Mouse (Mus musculus): ENCODE measurements around the gene Klhl33.
A peak's percentile ranks its signal among the peaks of the same experiment; 100 is the strongest.
"Not testable (repeated sequence)": the region's sequence is repeated elsewhere in the genome, so short reads cannot be mapped to it uniquely, and the experiment has no call there.

The Klhl33 gene

GRCm38 (mm10) chr14:50897374-50897765 is at the start of gene Klhl33:
Klhl33 (minus strand) TSS chr14:50897507.
- DNase-seq: peak; percentile 39 to 57

GRCm38 (mm10) chr14:50945526-50945925 is 48.2 kb upstream of the Klhl33 start:
- DNase-seq: not testable (repeated sequence)

- DNase-seq: not testable (repeated sequence)
Observed at GRCm38 (mm10) chr14:50945081-50945480, 47.8 kb upstream of the Klhl33 start.

- not testable (repeated sequence) for DNase-seq
Observed at GRCm38 (mm10) chr14:50944668-50945033, 47.3 kb upstream of the Klhl33 start.

GRCm38 (mm10) chr14:50943932-50944667 is 46.8 kb upstream of the Klhl33 start, which contains the start of gene Gm49342:
Gm49342 (plus strand) TSS chr14:50944517.
- peak; percentile 89 to 94 for DNase-seq

- no peak for DNase-seq
Observed at GRCm38 (mm10) chr14:50938940-50939339, 41.6 kb upstream of the Klhl33 start.

- no peak for DNase-seq
Observed at GRCm38 (mm10) chr14:50938119-50938908, 41.0 kb upstream of the Klhl33 start.

GRCm38 (mm10) chr14:50936649-50937048 is 39.3 kb upstream of the Klhl33 start:
- DNase-seq: no peak

- no peak for DNase-seq
Observed at GRCm38 (mm10) chr14:50931493-50932020, 34.2 kb upstream of the Klhl33 start.

- DNase-seq: peak; percentile 99
Observed at GRCm38 (mm10) chr14:50930754-50931492, 33.6 kb upstream of the Klhl33 start, which contains the start of the genes Pip4p1 and Pnp. Pip4p1 (minus strand) TSS chr14:50930856. Pnp (plus strand) TSS chr14:50931082.

GRCm38 (mm10) chr14:50930377-50930753 is 33.1 kb upstream of the Klhl33 start:
- DNase-seq: peak in 1 of 2 experiments; percentile 78

- no peak for DNase-seq
Observed at GRCm38 (mm10) chr14:50929951-50930350, 32.6 kb upstream of the Klhl33 start.

GRCm38 (mm10) chr14:50927366-50927765 is 30.1 kb upstream of the Klhl33 start:
- no peak for DNase-seq

GRCm38 (mm10) chr14:50925111-50925920 is 28.0 kb upstream of the Klhl33 start:
- DNase-seq: peak in 1 of 2 experiments; percentile 15

GRCm38 (mm10) chr14:50924281-50925064 is 27.2 kb upstream of the Klhl33 start, which contains the start of the genes Osgep and Apex1:
Osgep (minus strand) TSS chr14:50924893.
Apex1 (plus strand) TSS chr14:50924968.
- DNase-seq: peak; percentile 95 to 97

GRCm38 (mm10) chr14:50923437-50923836 is 26.1 kb upstream of the Klhl33 start:
- not testable (repeated sequence) for DNase-seq

GRCm38 (mm10) chr14:50911356-50911755 is 14.0 kb upstream of the Klhl33 start:
- no peak for DNase-seq

GRCm38 (mm10) chr14:50908126-50908525 is 10.8 kb upstream of the Klhl33 start:
- DNase-seq: no peak

- not testable (repeated sequence) for DNase-seq
Observed at GRCm38 (mm10) chr14:50905327-50905726, 8.0 kb upstream of the Klhl33 start.

GRCm38 (mm10) chr14:50904828-50905129 is 7.5 kb upstream of the Klhl33 start:
- DNase-seq: no peak
